Mouse (Mus musculus): ENCODE data around the gene Atxn2l. TPM values are rescaled to one million over a fixed set of nuclear protein-coding genes. Genes with fewer than 3 reads are reported as not detected.

Atxn2l gene
- polyA plus RNA-seq, 1 experiment from 2014 or later, result 50.7 TPM

DNA sequence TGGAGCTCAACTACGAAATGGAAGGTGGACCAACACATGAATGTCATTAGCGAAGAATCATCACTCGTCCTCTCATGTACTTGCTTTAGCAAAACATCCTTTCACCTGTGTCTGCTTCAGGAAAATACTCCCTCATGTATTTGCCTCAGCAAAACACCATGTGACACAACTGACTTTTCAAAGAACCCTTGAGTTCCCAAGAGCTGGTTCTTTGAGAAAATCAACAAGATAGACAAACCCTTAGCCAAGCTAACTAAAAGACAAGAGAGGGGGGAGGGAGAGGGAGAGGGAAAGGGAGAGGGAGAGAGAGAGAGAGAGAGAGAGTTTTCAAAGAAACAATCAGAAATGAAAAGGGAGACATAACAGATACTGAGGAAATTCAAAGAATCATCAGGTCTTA is 20.1 kb upstream of the Atxn2l start:
- no peaks in the 10 kb centered on the region for H3K36me3 ChIP-seq (ENCODE audit: control insufficient read depth, insufficient read depth, low read length)
- ATAC-seq (replicated peaks; ENCODE audit: low FRiP score, low TSS enrichment, low read depth) (no peak), DNase-seq (ENCODE audit: low spot score) (no peak)
- WGBS, result 82% methylated on average over 3 of the region's 3 CpGs
- H3K27ac ChIP-seq (ENCODE audit: low read depth), result no peak overlapping the region
- H3K4me1 ChIP-seq (replicated peaks; ENCODE audit: control insufficient read depth, insufficient read depth, low read length), result no peaks in the 10 kb centered on the region
- no peak overlapping the region for H3K9ac ChIP-seq (ENCODE audit: low read length)
- no peak overlapping the region for H3K4me3 ChIP-seq (ENCODE audit: low read depth, low read length)
- H3K4me2 ChIP-seq (ENCODE audit: low read length), result no peak overlapping the region
- H3K27me3 ChIP-seq (replicated peaks; ENCODE audit: control insufficient read depth, insufficient read depth, low read length), result no peaks in the 10 kb centered on the region
- no peaks in the 10 kb centered on the region for H3K9me3 ChIP-seq (ENCODE audit: control insufficient read depth, low read length)

DNA sequence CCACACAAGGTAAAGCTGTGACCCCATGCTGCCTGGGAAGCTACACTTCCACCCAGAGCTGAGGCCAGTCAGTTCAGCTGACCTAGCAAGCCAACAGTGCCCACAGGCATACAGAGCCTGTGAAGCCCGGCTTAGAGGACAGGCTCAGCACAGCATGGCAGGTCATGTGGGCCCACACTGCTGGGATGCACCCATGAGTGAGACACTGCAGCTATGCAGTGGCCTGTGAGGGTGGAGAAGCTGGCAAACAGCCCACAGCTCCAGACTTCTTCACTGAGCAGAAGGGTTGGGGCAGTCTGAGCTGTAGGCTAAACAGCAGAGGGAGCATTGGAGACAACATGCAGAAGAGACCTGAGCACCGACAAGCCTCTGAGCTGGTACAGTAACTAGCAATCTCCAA is 16.3 kb upstream of the Atxn2l start:
- no peaks in the 10 kb centered on the region for H3K9me3 ChIP-seq (ENCODE audit: control insufficient read depth, low read length)
- no peak overlapping the region for H3K27ac ChIP-seq (ENCODE audit: low read depth)
- no peaks in the 10 kb centered on the region for H3K4me1 ChIP-seq (replicated peaks; ENCODE audit: control insufficient read depth, insufficient read depth, low read length)
- H3K27me3 ChIP-seq (replicated peaks; ENCODE audit: control insufficient read depth, insufficient read depth, low read length), result no peaks in the 10 kb centered on the region
- no peak for DNase-seq (ENCODE audit: low spot score)
- WGBS, result 63% methylated on average over 2 of the region's 2 CpGs
- H3K4me3 ChIP-seq (ENCODE audit: low read depth, low read length), result no peak overlapping the region
- H3K4me2 ChIP-seq (ENCODE audit: low read length), result no peak overlapping the region
- no peak overlapping the region for H3K9ac ChIP-seq (ENCODE audit: low read length)
- 0 out of 2 replicates have a peak, but pooled peaks have one; percentile 47 for ATAC-seq (replicated peaks; ENCODE audit: low FRiP score, low TSS enrichment, low read depth)
- no peaks in the 10 kb centered on the region for H3K36me3 ChIP-seq (ENCODE audit: control insufficient read depth, insufficient read depth, low read length)

DNA sequence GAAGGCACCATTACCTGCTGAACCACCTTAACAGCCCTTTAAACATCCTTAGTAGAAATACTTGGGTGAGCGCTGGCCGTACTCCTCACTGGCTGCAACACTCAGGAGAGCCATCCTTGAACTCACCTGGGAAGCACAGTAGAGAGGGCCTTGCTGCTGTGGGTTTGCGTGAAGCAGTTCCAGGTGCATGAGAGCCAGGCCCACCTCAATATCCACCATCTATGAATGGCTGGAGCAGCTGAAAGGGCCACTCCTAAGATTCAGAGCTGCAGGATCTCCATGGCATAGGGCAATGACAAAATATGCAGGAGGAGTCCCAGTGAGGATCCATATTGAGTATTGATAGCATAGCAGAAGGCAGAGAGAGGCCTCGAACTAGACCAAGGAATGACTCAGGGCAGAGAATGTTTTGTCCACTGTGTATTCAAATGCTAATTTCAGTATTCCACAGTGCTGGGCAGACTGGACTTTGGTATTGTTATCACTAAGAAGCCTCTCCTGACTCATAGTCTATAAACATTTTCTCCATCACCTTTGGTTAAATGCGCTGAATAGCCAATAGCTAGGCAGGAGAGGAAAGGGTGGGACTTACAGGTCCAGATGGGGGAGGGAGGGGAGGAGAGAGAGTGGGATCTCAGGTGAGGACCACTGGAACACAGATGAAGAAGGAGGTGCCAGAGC is 15.2 kb upstream of the Atxn2l start:
- H3K27me3 ChIP-seq (replicated peaks; ENCODE audit: control insufficient read depth, insufficient read depth, low read length), result no peaks in the 10 kb centered on the region
- no peaks in the 10 kb centered on the region for H3K4me1 ChIP-seq (replicated peaks; ENCODE audit: control insufficient read depth, insufficient read depth, low read length)
- H3K9me3 ChIP-seq (ENCODE audit: control insufficient read depth, low read length), result no peaks in the 10 kb centered on the region
- H3K27ac ChIP-seq (ENCODE audit: low read depth), result no peak overlapping the region
- no peak overlapping the region for H3K4me3 ChIP-seq (ENCODE audit: low read depth, low read length)
- DNase-seq (ENCODE audit: low spot score) (no peak), ATAC-seq (replicated peaks; ENCODE audit: low FRiP score, low TSS enrichment, low read depth) (no peak)
- no peak overlapping the region for H3K9ac ChIP-seq (ENCODE audit: low read length)
- no peaks in the 10 kb centered on the region for H3K36me3 ChIP-seq (ENCODE audit: control insufficient read depth, insufficient read depth, low read length)
- no peak overlapping the region for H3K4me2 ChIP-seq (ENCODE audit: low read length)
- 87% methylated on average over 5 of the region's 5 CpGs for WGBS

DNA sequence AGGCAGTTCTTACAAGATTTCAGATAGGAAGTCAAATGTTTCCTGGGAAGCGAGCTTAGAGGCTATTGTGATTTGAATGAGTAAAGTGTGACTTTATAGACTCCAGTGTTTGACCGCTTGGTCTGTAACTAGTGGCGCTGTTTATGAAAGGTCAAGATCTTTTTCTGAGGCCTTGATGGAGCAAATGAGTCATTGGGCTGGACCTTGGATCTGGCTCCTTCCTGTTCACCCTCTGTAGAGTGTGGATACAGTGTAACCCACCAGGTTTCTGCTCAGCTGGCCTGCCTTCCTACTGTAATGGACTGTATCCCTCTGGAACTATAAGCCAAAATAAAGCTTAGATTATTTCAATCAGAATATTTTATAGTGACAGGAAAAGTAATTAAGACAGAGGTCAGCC is 8.1 kb upstream of the Atxn2l start:
- 84% methylated on average over 3 of the region's 3 CpGs for WGBS
- Histone ChIP-seq H3K4me1 (replicated peaks; ENCODE audit: control insufficient read depth, insufficient read depth, low read length) (no peaks in the 10 kb centered on the region), H3K4me2 (ENCODE audit: low read length) (no peak overlapping the region), H3K27me3 (replicated peaks; ENCODE audit: control insufficient read depth, insufficient read depth, low read length) (no peaks in the 10 kb centered on the region), H3K9me3 (ENCODE audit: control insufficient read depth, low read length) (no peaks in the 10 kb centered on the region), H3K36me3 (ENCODE audit: control insufficient read depth, insufficient read depth, low read length) (no peaks in the 10 kb centered on the region), H3K4me3 (ENCODE audit: low read depth, low read length) (no peak overlapping the region), H3K27ac (ENCODE audit: low read depth) (no peak overlapping the region), H3K9ac (ENCODE audit: low read length) (no peak overlapping the region)
- ATAC-seq (replicated peaks; ENCODE audit: low FRiP score, low TSS enrichment, low read depth) (no peak), DNase-seq (ENCODE audit: low spot score) (no peak)

DNA sequence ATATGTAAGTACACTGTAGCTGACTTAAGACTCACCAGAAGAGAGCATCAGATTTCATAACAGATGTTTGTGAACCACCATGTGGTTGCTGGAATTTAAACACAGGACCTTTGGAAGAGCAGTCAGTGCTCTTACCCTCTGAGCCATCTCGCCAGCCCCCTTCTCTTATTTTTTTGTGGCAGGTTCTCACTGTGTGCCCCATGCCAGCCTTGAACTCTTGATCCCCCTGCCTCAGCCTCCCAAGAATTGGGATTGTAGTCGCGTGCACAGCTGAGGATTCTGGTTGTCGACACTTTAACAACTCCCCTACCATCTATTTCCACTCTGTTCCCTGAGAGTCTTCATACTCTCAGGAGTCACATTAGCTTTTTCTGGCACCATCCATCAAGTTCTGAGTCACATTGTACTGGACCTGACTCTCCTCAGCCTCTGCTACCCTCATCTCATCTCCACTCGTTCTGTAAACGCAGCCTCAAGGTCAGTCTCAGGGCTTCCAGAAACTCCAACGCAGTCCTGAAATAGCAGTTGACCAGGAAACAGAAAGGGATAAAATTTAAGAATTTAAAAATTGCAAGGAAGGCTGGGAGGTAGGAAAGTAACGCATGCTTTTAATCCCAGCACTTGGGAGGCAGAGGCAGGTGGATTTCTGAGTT is 4.0 kb upstream of the Atxn2l start:
- no peak overlapping the region for H3K4me3 ChIP-seq (ENCODE audit: low read depth, low read length)
- no peaks in the 10 kb centered on the region for H3K36me3 ChIP-seq (ENCODE audit: control insufficient read depth, insufficient read depth, low read length)
- DNase-seq (ENCODE audit: low spot score), result no peak
- H3K9me3 ChIP-seq (ENCODE audit: control insufficient read depth, low read length), result no peaks in the 10 kb centered on the region
- WGBS, result 75% methylated on average over 8 of the region's 8 CpGs
- H3K4me2 ChIP-seq (ENCODE audit: low read length), result no peak overlapping the region
- H3K9ac ChIP-seq (ENCODE audit: low read length), result no peak overlapping the region
- H3K4me1 ChIP-seq (replicated peaks; ENCODE audit: control insufficient read depth, insufficient read depth, low read length), result 0 out of 2 replicates have a peak, but pooled peaks cover 3% of the 10 kb centered on the region
- H3K27me3 ChIP-seq (replicated peaks; ENCODE audit: control insufficient read depth, insufficient read depth, low read length), result no peaks in the 10 kb centered on the region
- no peak for ATAC-seq (replicated peaks; ENCODE audit: low FRiP score, low TSS enrichment, low read depth)
- no peak overlapping the region for H3K27ac ChIP-seq (ENCODE audit: low read depth)

DNA sequence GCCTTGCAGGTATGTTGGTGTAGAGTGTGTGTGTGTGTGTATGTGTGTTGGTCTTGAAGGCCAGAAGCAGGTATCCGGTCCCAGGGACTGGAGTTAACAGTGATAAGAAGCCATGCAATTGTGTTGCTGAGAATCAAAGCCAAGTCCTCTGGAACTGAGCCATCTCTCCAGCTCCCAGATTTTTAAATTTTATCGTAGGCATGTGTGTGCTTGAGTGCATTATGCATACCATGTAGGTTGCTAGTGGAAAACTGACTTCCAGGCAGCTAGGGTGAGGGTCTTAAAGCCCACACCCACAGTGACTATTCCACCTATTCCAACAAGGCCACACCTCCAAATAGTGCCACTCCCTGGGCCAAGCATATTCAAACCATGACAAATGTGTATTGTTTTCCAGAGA is 1.7 kb upstream of the Atxn2l start:
- H3K9ac ChIP-seq (ENCODE audit: low read length), result no peak overlapping the region

DNA sequence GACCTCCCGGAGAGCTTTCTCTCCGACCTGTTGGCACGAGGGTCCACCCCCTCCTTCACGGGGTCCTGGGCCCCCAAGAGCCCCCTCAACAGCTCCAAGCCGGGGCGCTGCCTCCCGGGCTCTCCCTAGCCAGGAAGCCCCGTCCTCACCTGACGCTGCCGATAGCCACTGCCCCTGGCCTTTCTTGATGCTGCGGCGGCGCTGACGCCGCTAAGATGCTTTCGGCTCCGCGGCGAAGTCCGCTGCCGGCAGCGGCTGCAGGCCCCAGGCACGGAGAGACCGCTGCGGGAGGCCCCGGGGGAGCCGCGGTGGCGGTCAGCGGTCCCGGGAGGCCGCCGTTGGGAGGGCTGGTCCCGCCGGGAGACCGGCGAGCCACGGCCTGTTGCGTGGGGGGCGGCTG is 486 bp downstream of the Atxn2l start:
- peaks cover 35% of the 10 kb centered on the region for H3K36me3 ChIP-seq (ENCODE audit: control insufficient read depth, insufficient read depth, low read length)
- H3K4me2 ChIP-seq (ENCODE audit: low read length), result peak overlapping the region; percentile 82; the same call in 1 of the 2 replicates
- H3K9ac ChIP-seq (ENCODE audit: low read length), result peak overlapping the region; percentile 98
- WGBS, result under 1% methylated on average over 40 of the region's 40 CpGs
- H3K27me3 ChIP-seq (replicated peaks; ENCODE audit: control insufficient read depth, insufficient read depth, low read length), result no peaks in the 10 kb centered on the region
- H3K4me1 ChIP-seq (replicated peaks; ENCODE audit: control insufficient read depth, insufficient read depth, low read length), result peaks cover 8% of the 10 kb centered on the region
- H3K9me3 ChIP-seq (ENCODE audit: control insufficient read depth, low read length), result no peaks in the 10 kb centered on the region
- peak overlapping the region; percentile 99 for H3K27ac ChIP-seq (ENCODE audit: low read depth)
- ATAC-seq (replicated peaks; ENCODE audit: low FRiP score, low TSS enrichment, low read depth) (no peak; the same call in 1 of the 2 replicates), DNase-seq (ENCODE audit: low spot score) (no peak)
- H3K4me3 ChIP-seq (ENCODE audit: low read depth, low read length), result peak overlapping the region; percentile 100

More for the DNA sequence above, 1.7 kb upstream of the Atxn2l start:
- Histone ChIP-seq H3K9me3 (ENCODE audit: control insufficient read depth, low read length) (no peaks in the 10 kb centered on the region), H3K4me3 (ENCODE audit: low read depth, low read length) (no peak overlapping the region), H3K4me2 (ENCODE audit: low read length) (no peak overlapping the region), H3K4me1 (replicated peaks; ENCODE audit: control insufficient read depth, insufficient read depth, low read length) (peaks cover 8% of the 10 kb centered on the region), H3K36me3 (ENCODE audit: control insufficient read depth, insufficient read depth, low read length) (peaks cover 14% of the 10 kb centered on the region), H3K27ac (ENCODE audit: low read depth) (no peak overlapping the region), H3K27me3 (replicated peaks; ENCODE audit: control insufficient read depth, insufficient read depth, low read length) (no peaks in the 10 kb centered on the region)
- ATAC-seq (replicated peaks; ENCODE audit: low FRiP score, low TSS enrichment, low read depth) (no peak), DNase-seq (ENCODE audit: low spot score) (no peak)
- WGBS, result 74% methylated on average over 2 of the region's 2 CpGs

DNA sequence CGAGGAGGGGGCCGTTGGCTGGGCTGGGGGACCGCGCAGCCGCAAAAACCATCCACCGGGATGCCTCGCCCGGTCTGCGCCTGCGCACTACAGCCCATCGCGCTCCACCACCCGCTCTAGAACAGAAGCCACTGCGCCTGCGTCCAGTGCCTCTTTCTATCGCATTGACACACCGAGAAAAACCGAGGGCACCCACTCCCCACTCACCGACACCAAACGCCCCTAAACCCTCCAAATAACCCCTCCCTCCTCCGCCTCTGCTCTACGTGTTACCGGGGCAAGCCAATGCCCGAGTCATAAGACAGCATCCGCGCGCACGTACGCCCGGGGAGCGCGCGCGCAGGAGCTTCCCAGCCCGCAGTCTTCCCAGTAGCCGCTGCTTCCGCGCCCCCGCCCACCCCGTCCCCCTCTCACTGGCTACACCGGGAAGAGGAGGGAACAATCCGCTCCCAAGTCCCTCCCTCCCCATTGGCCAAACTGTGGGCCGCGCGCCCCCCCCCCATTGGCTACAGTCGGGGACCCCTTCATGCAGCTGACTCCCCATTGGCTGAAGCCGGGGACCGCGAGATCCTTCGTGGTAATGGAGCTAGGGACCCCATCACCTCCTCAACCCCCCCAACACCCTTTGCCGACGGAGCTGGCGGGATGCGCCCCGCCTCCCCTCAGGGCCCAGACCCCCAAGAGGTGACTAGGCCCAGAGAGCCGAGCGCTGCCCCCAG is 1.1 kb downstream of the Atxn2l start:
- H3K9ac ChIP-seq (ENCODE audit: low read length), result peak overlapping the region; percentile 98
- H3K36me3 ChIP-seq (ENCODE audit: control insufficient read depth, insufficient read depth, low read length), result peaks cover 41% of the 10 kb centered on the region
- WGBS, result 0% methylated on average over 44 of the region's 57 CpGs
- H3K27me3 ChIP-seq (replicated peaks; ENCODE audit: control insufficient read depth, insufficient read depth, low read length), result no peaks in the 10 kb centered on the region
- H3K4me1 ChIP-seq (replicated peaks; ENCODE audit: control insufficient read depth, insufficient read depth, low read length), result peaks cover 8% of the 10 kb centered on the region
- DNase-seq (ENCODE audit: low spot score) (peak; percentile 97), ATAC-seq (replicated peaks; ENCODE audit: low FRiP score, low TSS enrichment, low read depth) (peak; percentile 90)
- H3K9me3 ChIP-seq (ENCODE audit: control insufficient read depth, low read length), result no peaks in the 10 kb centered on the region
- peak overlapping the region; percentile 100 for H3K4me3 ChIP-seq (ENCODE audit: low read depth, low read length)
- peak overlapping the region; percentile 99 for H3K27ac ChIP-seq (ENCODE audit: low read depth)
- peak overlapping the region; percentile 87 for H3K4me2 ChIP-seq (ENCODE audit: low read length)

Data from intestine, embryonic 14.5 days (tissue).